Mouse (Mus musculus) neutrophil, adult 5-6 weeks (primary cell): Measurements from ENCODE around the gene Cym. TPM values are rescaled to one million over a fixed set of nuclear protein-coding genes. Genes with fewer than 3 reads are reported as not detected.

Experiments used
- ATAC-seq: fragments of 151-379, 151-347 bp; 2 replicates; pipeline ENCODE4 v1.8.0; 2017; ENCODE audit warnings: mild to moderate bottlenecking, moderate TSS enrichment; ENCODE audit not compliant: insufficient number of reproducible peaks, poor library complexity, low FRiP score, severe bottlenecking; ENCODE audit errors: extremely low read depth
- total RNA-seq: library from RNA; stranded (forward); fragments of 200-1000 nt; gene quantifications from 2 replicates; pipeline ENCODE4 v1.2.3, GENCODE M21; 2017

Cym gene
- total RNA-seq = not detected in 2 replicates

- no peak for ATAC-seq
These were observed at the start of gene Cym for GRCm38 (mm10) chr3:107221608-107222007. Cym (minus strand) TSS chr3:107221732.

GRCm38 (mm10) chr3:107266814-107267345 lies 45.3 kb upstream of the Cym start:
- no peak for ATAC-seq

DNA sequence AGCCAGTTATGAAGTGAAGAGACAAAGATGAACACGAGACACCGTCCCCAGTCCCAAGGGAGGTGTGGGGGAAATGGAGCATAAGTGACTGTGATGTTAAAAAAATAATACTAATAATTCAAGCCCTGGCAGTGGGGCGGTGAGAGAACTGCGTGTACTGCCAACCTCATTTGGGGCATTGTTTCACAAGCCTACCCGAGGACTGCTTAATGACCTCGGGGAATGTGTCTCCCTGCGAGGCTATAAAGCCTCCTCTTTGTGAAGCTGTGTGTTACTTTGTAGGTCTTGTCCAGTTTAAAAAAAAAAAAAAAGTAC lies 40.3 kb upstream of the Cym start:
- no peak for ATAC-seq

DNA sequence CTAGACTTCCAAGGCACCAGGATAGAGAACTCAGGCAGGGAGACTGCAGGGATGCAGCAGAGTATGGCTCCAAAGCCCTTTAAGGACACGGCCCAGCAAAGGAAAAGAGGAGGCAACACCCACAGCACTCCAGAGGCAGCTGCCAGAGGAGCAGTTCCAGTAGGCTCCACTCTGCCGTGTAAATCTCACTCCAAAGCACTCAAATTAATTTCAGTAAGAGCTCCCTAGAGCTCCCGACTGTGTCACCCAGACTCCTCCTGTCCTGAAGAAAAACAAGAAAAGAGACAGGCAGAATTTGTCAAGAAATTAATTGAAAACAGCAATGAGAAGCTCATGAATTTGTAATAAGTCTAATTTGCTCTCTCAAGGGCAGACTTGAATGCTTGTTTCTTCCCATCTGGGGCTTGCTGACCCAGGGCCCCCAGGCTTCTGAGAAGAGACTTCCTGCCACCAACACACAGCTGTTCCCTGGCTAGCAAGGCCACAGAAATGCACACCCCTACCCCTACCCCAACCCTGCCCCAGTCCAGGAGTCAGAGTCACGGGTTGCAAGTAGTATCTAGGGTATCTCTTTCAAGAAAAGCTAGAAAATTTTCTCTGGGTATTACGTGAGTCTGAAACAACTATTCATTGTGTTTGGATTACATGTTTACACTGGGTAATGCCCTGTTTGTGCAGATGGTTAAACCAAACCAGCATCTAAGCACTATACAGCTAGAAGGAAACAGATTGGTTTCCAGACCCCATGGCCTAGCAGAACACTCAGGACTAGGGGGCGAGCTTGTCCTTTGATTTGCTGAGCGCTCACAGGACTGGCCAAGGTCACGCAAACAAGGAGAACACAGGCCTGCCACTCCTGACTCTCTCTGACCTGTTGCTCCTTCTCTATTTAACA lies 39.7 kb upstream of the Cym start:
- ATAC-seq = no peak

DNA sequence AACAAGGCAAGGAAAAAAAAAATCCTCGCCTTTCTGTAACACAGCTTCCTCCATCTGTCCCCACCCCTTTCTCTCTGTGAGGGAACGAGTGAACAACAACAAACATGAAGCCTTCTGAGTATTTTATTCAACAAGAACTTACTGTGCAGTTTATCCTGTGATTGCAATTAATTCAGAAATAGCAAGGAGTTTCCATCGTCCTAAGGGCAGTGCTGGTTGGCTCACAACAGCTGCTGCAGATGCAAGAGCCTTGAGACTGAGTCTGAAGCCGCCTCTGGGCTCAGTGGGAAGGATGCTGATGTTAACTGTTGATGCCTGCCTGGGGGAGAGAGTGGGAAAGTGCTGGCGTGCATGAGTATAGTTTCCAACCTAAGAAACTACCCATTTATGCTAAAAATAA lies 36.4 kb upstream of the Cym start:
- ATAC-seq = no peak

- ATAC-seq = no peak
These were observed 35.2 kb upstream of the Cym start for GRCm38 (mm10) chr3:107256724-107257123.

- ATAC-seq = no peak
These were observed 34.5 kb upstream of the Cym start for GRCm38 (mm10) chr3:107255992-107256391.

DNA sequence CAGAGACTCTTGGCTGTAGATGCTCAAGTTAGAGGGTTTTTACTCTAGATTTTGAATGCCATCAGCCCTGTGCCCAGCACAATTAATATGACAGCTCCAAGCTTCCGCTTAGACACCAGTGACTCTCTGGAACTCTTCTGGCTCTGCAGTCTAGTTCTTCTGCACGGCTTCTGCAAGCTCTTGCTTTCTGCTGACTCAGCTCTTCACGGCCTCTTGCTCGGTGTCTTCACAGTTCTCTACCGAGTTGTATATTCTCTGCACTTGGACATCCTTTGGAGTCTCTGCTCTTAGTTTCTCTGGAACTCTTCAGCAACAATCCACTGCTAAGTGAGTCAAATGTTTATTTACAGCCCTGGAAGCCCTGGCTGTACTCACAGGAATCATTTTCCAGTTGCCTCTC lies 32.4 kb upstream of the Cym start:
- ATAC-seq = no peak

GRCm38 (mm10) chr3:107252035-107252434 lies 30.5 kb upstream of the Cym start:
- ATAC-seq = no peak

GRCm38 (mm10) chr3:107250320-107250719 lies 28.8 kb upstream of the Cym start:
- no peak for ATAC-seq

- no peak for ATAC-seq
These were observed 27.5 kb upstream of the Cym start for GRCm38 (mm10) chr3:107249042-107249441.

DNA sequence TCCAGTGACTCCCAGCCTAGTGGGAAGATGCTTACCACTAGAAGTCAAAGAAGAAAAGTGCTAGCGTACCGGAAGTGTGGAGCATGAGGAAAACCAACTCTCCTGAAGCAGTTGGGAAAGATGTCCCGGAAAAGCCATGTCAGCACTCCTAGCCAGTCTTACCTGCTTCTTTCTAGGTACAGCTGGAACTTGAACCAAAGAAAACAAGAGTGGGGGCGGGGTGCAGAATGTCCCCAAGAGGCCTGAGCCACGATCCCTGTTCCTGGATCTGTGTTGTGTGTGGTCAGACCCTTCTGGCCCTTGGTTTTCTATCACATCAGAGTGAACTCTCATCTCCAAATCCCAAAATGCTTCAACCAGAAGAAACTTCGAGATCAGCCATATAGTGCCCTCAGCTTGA lies 25.3 kb upstream of the Cym start:
- ATAC-seq = no peak

DNA sequence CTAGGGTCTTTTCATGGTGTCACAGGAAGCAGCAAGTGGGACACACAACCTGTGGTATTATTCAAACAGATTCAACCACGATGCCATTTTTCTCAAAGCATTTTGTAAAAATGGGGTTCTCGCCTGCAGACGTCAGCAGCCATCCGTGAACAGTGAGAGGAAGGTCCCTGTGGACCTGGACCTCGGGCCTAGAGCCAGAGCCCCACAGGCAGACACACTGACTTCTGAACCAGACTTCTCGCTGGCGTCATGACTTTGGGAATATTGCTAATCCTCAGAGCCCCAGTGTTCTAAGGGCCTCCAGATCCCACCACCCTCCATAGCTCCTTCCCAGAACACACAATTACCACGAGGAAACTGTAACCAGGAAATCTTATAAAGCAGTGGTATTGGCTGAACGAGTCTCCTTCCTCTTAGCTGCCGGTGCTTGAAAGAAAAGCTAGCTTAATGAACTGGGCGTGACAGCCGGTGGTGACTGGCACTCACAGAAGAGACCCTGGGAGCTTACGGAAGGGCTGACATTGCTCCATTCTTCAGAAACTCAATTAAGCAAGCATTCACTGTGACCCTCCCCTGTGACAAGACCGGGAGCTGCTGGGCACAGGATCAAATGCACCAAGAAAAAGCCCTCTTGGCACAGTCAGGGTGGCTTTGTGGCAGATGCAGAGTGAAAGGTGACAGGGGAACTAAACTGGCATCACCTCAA lies 20.0 kb upstream of the Cym start:
- ATAC-seq = no peak

- ATAC-seq = no peak
These were observed 18.1 kb upstream of the Cym start, which contains the start of gene Prok1 for GRCm38 (mm10) chr3:107239607-107240006. Prok1 (minus strand) TSS chr3:107239707.

DNA sequence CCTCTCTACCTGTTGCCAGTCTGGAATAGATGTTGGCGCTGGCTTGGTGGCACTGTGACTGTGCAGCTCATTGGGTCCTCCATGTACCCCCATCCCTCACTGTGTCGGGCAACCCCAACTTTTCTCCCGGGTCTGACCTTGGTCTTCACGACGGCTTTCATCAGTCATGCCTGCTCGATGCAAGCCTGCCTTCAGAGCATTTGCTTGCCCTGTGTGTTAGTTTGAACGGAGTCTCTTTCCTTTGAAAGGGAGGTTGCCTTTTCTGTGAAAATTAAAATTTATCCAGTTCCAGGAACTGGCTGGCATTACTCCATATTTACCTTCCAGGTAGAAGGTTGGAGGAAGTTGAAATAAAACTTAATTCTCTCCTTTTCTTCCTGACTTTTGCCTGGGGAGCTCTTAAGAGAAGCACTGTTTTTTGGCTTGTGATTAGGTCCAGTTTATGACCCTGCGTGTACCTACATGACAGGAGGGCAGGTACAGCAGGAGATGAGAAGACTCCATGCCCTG lies 17.0 kb upstream of the Cym start:
- ATAC-seq = no peak

GRCm38 (mm10) chr3:107238051-107238450 lies 16.5 kb upstream of the Cym start:
- no peak for ATAC-seq

DNA sequence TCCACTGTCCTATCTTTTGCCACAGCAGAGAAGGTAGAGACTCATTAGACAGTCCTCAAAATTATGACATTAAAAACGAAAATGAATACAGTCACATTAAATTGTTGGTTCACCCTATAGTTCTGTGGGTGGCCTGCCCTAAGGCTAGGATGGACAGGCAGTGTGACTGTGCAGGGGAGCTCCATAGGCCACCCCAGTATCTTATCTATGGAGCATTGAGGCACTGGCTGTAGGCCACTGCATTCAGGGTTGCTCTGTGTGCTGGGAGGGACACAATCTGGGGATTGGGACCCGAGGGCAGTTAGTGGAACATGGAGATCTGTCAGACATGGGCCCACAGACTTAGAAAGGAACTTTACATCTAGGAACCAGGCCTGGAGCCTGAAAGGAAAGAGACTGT lies 12.4 kb upstream of the Cym start:
- ATAC-seq = no peak

- ATAC-seq = peak; percentile 67
These were observed 11.8 kb upstream of the Cym start for GRCm38 (mm10) chr3:107233351-107233813.

DNA sequence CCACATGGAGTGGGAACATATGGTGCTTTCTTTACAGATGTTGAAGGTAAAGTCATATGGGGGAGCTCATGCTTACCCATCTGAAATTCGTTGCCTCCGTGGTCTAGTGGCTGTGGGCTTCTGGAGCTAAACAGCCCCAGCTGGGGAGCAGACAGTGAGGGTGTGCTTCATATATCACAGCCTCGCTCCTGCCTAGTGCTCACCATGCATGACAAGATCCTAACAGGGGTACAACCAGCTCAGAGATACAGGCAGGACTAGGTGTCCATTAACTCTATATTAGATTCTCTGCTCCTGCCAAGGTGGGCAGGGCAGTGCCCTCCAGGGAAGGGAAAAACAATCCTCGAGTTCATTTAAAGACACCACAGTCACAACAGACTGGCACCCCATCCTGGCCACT lies 9.7 kb upstream of the Cym start:
- no peak for ATAC-seq

DNA sequence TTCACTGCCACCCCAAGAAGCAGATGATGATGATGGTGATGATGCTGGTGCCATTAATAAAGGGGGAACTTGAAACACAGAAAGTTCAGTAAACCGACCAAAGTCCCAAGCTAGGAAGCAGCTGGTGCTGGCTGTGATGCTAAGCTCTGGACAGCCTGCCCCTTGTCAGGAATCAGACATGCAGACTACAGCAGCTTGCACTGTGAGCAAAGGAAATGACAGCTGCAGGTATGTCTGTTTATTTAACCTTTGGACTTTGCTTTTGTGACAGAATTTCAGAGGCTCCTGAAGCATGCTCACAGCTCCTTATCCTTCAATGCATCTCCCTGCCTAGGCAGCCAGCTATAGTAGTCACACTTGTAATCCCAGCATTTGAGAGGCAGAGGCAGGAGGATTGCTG lies 9.0 kb upstream of the Cym start, which contains the start of gene A630076J17Rik:
Gene A630076J17Rik (plus strand): TSS at position 88 of the 400 bp plus-strand sequence.
- no peak for ATAC-seq
